Mouse (Mus musculus): ENCODE measurements around the gene Tmem132d. TPM values are rescaled to one million over a fixed set of nuclear protein-coding genes. Genes with fewer than 3 reads are reported as not detected.

Tmem132d gene
- polyA plus RNA-seq, 1 experiment from 2014 or later = 0.16 TPM

DNA sequence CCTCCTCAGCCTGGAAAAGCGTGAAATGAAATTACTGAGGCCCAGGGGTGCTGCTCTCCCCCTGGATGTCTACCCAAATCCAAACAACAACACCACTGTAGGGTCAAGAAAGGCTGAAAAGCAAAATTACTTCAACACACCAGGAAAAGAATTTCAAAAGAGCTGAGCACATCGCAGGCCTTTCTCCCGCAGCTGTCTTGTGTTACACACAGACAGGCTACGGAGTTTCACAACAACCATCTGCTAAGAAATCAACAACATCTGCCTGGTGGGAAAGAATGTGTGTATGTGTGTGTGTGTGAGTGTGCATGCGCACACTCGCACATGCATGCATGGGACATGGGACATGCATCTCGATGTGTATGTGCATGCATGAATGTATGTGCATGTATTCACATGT is 100.1 kb downstream of the Tmem132d start:
- no peak for ATAC-seq (replicated peaks; ENCODE audit: extremely low read depth, insufficient read depth, low FRiP score)
- WGBS = 79% methylated on average over 7 of the region's 7 CpGs
- Histone ChIP-seq H3K27ac (ENCODE audit: low read length) (no peak overlapping the region), H3K9me3 (replicated peaks; ENCODE audit: control insufficient read depth, low read length) (no peaks in the 10 kb centered on the region), H3K9ac (ENCODE audit: low read length) (no peak overlapping the region), H3K4me1 (ENCODE audit: control insufficient read depth, insufficient read depth, low read length) (no peaks in the 10 kb centered on the region), H3K4me2 (ENCODE audit: low read depth, low read length) (no peak overlapping the region), H3K27me3 (ENCODE audit: control insufficient read depth, insufficient read depth, low read length) (no peaks in the 10 kb centered on the region), H3K36me3 (ENCODE audit: control insufficient read depth, insufficient read depth) (no peaks in the 10 kb centered on the region), H3K4me3 (ENCODE audit: low read length) (no peak overlapping the region)

DNA sequence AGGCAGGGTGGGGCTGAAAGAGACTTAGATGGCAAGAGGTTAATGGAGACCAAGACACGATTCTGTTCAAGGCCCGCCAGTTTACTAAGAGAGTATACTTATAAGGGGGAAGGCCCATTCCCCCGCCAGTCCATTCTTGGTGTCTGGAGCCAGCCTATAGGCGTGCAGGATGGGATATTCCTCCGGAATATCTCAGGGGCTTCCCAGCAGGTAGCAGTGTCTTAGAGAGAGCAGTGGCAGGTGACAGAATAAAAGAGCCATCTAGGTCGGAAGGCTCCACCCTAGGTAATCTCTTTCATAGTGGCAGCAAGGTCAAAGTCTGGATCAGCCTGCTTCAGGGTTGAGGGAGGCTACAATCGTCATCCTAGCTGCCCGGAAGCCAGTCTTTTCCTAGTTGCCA is 102.5 kb downstream of the Tmem132d start:
- Histone ChIP-seq H3K9ac (ENCODE audit: low read length) (no peak overlapping the region), H3K4me1 (ENCODE audit: control insufficient read depth, insufficient read depth, low read length) (no peaks in the 10 kb centered on the region), H3K4me2 (ENCODE audit: low read depth, low read length) (no peak overlapping the region), H3K9me3 (replicated peaks; ENCODE audit: control insufficient read depth, low read length) (no peaks in the 10 kb centered on the region), H3K36me3 (ENCODE audit: control insufficient read depth, insufficient read depth) (no peaks in the 10 kb centered on the region), H3K27me3 (ENCODE audit: control insufficient read depth, insufficient read depth, low read length) (no peaks in the 10 kb centered on the region), H3K4me3 (ENCODE audit: low read length) (no peak overlapping the region), H3K27ac (ENCODE audit: low read length) (no peak overlapping the region)
- WGBS = 67% methylated on average over 8 of the region's 8 CpGs
- ATAC-seq (replicated peaks; ENCODE audit: extremely low read depth, insufficient read depth, low FRiP score) = no peak

- Histone ChIP-seq H3K36me3 (ENCODE audit: control insufficient read depth, insufficient read depth) (no peaks in the 10 kb centered on the region), H3K4me3 (ENCODE audit: low read length) (no peak overlapping the region), H3K27ac (ENCODE audit: low read length) (no peak overlapping the region), H3K9ac (ENCODE audit: low read length) (no peak overlapping the region), H3K9me3 (replicated peaks; ENCODE audit: control insufficient read depth, low read length) (no peaks in the 10 kb centered on the region; the same call in 1 of the 2 replicates), H3K4me1 (ENCODE audit: control insufficient read depth, insufficient read depth, low read length) (no peaks in the 10 kb centered on the region), H3K27me3 (ENCODE audit: control insufficient read depth, insufficient read depth, low read length) (no peaks in the 10 kb centered on the region), H3K4me2 (ENCODE audit: low read depth, low read length) (no peak overlapping the region)
- WGBS = 68% methylated on average over 2 of the region's 2 CpGs
- no peak for ATAC-seq (replicated peaks; ENCODE audit: extremely low read depth, insufficient read depth, low FRiP score)
Observed at GRCm38 (mm10) chr5:128302387-128302786, 130.5 kb downstream of the Tmem132d start.

GRCm38 (mm10) chr5:128291191-128291590 is 141.7 kb downstream of the Tmem132d start:
- H3K9me3 ChIP-seq (replicated peaks; ENCODE audit: control insufficient read depth, low read length) = no peaks in the 10 kb centered on the region
- no peaks in the 10 kb centered on the region for H3K4me1 ChIP-seq (ENCODE audit: control insufficient read depth, insufficient read depth, low read length)
- no peaks in the 10 kb centered on the region for H3K36me3 ChIP-seq (ENCODE audit: control insufficient read depth, insufficient read depth)
- H3K4me3 ChIP-seq (ENCODE audit: low read length) = no peak overlapping the region
- H3K4me2 ChIP-seq (ENCODE audit: low read depth, low read length) = no peak overlapping the region
- ATAC-seq (replicated peaks; ENCODE audit: extremely low read depth, insufficient read depth, low FRiP score) = no peak
- H3K9ac ChIP-seq (ENCODE audit: low read length) = no peak overlapping the region
- no peak overlapping the region for H3K27ac ChIP-seq (ENCODE audit: low read length)
- H3K27me3 ChIP-seq (ENCODE audit: control insufficient read depth, insufficient read depth, low read length) = no peaks in the 10 kb centered on the region
- 40% methylated on average over 2 of the region's 2 CpGs for whole genome bisulfite sequencing

GRCm38 (mm10) chr5:128273255-128273654 is 159.6 kb downstream of the Tmem132d start:
- WGBS = 64% methylated on average over 6 of the region's 6 CpGs

GRCm38 (mm10) chr5:128267366-128267765 is 165.5 kb downstream of the Tmem132d start:
- Histone ChIP-seq H3K4me2 (ENCODE audit: low read depth, low read length) (no peak overlapping the region), H3K27ac (ENCODE audit: low read length) (no peak overlapping the region), H3K4me1 (ENCODE audit: control insufficient read depth, insufficient read depth, low read length) (no peaks in the 10 kb centered on the region), H3K9me3 (replicated peaks; ENCODE audit: control insufficient read depth, low read length) (no peaks in the 10 kb centered on the region), H3K9ac (ENCODE audit: low read length) (no peak overlapping the region), H3K4me3 (ENCODE audit: low read length) (no peak overlapping the region), H3K36me3 (ENCODE audit: control insufficient read depth, insufficient read depth) (no peaks in the 10 kb centered on the region), H3K27me3 (ENCODE audit: control insufficient read depth, insufficient read depth, low read length) (no peaks in the 10 kb centered on the region)
- ATAC-seq (replicated peaks; ENCODE audit: extremely low read depth, insufficient read depth, low FRiP score) = no peak
- WGBS = 87% methylated on average over 6 of the region's 6 CpGs

More at GRCm38 (mm10) chr5:128273255-128273654, 159.6 kb downstream of the Tmem132d start:
- no peaks in the 10 kb centered on the region for H3K4me1 ChIP-seq (ENCODE audit: control insufficient read depth, insufficient read depth, low read length)
- no peaks in the 10 kb centered on the region for H3K27me3 ChIP-seq (ENCODE audit: control insufficient read depth, insufficient read depth, low read length)
- H3K27ac ChIP-seq (ENCODE audit: low read length) = no peak overlapping the region
- no peak for ATAC-seq (replicated peaks; ENCODE audit: extremely low read depth, insufficient read depth, low FRiP score)
- no peak overlapping the region for H3K4me2 ChIP-seq (ENCODE audit: low read depth, low read length)
- H3K9ac ChIP-seq (ENCODE audit: low read length) = no peak overlapping the region
- H3K36me3 ChIP-seq (ENCODE audit: control insufficient read depth, insufficient read depth) = no peaks in the 10 kb centered on the region
- H3K4me3 ChIP-seq (ENCODE audit: low read length) = no peak overlapping the region
- no peaks in the 10 kb centered on the region for H3K9me3 ChIP-seq (replicated peaks; ENCODE audit: control insufficient read depth, low read length)

DNA sequence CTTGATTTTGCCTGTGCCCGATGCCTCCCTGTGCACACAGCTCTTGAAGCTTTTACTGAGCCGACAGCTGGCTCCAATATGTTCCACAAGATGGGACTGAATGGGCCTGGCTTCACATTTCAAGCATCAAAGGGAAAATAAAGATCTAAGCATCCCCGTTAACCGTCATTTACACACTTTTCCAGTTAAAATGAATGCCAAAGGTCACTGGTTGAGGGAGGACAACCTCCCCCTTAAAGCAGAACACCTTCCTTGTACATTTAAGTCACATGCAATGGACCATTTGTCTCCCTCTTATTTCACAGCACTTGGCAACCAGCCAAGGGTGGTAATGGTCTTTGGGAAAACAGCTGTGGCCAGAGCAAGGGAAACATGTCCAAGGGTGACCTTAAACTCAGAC is 188.7 kb downstream of the Tmem132d start:
- WGBS = 71% methylated on average over 4 of the region's 4 CpGs
- H3K9me3 ChIP-seq (replicated peaks; ENCODE audit: control insufficient read depth, low read length) = peaks cover 7% of the 10 kb centered on the region
- no peak for ATAC-seq (replicated peaks; ENCODE audit: extremely low read depth, insufficient read depth, low FRiP score)

GRCm38 (mm10) chr5:128236638-128237335 is 196.1 kb downstream of the Tmem132d start:
- Histone ChIP-seq H3K27ac (ENCODE audit: low read length) (no peak overlapping the region), H3K36me3 (ENCODE audit: control insufficient read depth, insufficient read depth) (no peaks in the 10 kb centered on the region), H3K4me2 (ENCODE audit: low read depth, low read length) (no peak overlapping the region), H3K9ac (ENCODE audit: low read length) (no peak overlapping the region), H3K9me3 (replicated peaks; ENCODE audit: control insufficient read depth, low read length) (peaks cover 2% of the 10 kb centered on the region), H3K27me3 (ENCODE audit: control insufficient read depth, insufficient read depth, low read length) (no peaks in the 10 kb centered on the region), H3K4me3 (ENCODE audit: low read length) (no peak overlapping the region), H3K4me1 (ENCODE audit: control insufficient read depth, insufficient read depth, low read length) (no peaks in the 10 kb centered on the region)
- WGBS = 54% methylated on average over 9 of the region's 9 CpGs
- ATAC-seq (replicated peaks; ENCODE audit: extremely low read depth, insufficient read depth, low FRiP score) = no peak

More for the DNA sequence above, 188.7 kb downstream of the Tmem132d start:
- Histone ChIP-seq H3K4me1 (ENCODE audit: control insufficient read depth, insufficient read depth, low read length) (no peaks in the 10 kb centered on the region), H3K36me3 (ENCODE audit: control insufficient read depth, insufficient read depth) (no peaks in the 10 kb centered on the region), H3K4me2 (ENCODE audit: low read depth, low read length) (no peak overlapping the region), H3K27me3 (ENCODE audit: control insufficient read depth, insufficient read depth, low read length) (no peaks in the 10 kb centered on the region), H3K9ac (ENCODE audit: low read length) (no peak overlapping the region), H3K27ac (ENCODE audit: low read length) (no peak overlapping the region), H3K4me3 (ENCODE audit: low read length) (no peak overlapping the region)

DNA sequence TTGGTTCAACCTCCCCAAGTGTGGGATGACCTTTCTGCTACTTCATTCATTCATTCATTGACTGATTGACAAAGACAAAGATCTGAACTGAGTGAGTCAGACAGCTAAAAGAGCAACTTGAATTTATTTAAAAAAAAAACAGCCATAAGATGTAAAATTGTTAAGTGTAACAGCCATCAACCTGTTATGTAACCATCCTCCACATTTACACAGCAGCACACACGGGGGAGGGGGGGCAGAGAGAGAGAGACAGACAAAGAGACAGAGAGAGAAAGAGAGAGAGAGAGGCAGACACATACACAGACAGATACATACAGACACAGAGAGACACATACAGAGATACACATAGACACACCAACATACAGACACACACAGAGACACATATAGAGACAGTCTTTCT is 197.3 kb downstream of the Tmem132d start:
- no peak overlapping the region for H3K27ac ChIP-seq (ENCODE audit: low read length)
- no peaks in the 10 kb centered on the region for H3K4me1 ChIP-seq (ENCODE audit: control insufficient read depth, insufficient read depth, low read length)
- peaks cover 2% of the 10 kb centered on the region; the same call in 1 of the 2 replicates for H3K9me3 ChIP-seq (replicated peaks; ENCODE audit: control insufficient read depth, low read length)
- no peaks in the 10 kb centered on the region for H3K36me3 ChIP-seq (ENCODE audit: control insufficient read depth, insufficient read depth)
- H3K4me2 ChIP-seq (ENCODE audit: low read depth, low read length) = no peak overlapping the region
- H3K27me3 ChIP-seq (ENCODE audit: control insufficient read depth, insufficient read depth, low read length) = no peaks in the 10 kb centered on the region
- no peak overlapping the region for H3K4me3 ChIP-seq (ENCODE audit: low read length)
- H3K9ac ChIP-seq (ENCODE audit: low read length) = no peak overlapping the region
- WGBS = 33% methylated on average over 1 of the region's 1 CpGs
- ATAC-seq (replicated peaks; ENCODE audit: extremely low read depth, insufficient read depth, low FRiP score) = no peak

Measured in heart, embryonic 16.5 days (tissue).